Mouse (Mus musculus) midbrain, embryonic 16.5 days (tissue): ENCODE measurements around the gene Pcnx2. TPM values are rescaled to one million over a fixed set of nuclear protein-coding genes. Genes with fewer than 3 reads are reported as not detected.
A peak's percentile ranks its signal among the peaks of the same experiment; 100 is the strongest.

Source experiments
- ATAC-seq: fragments of 200-750 bp; cut with Nextera tagmentation; 2 replicates; pipeline ENCODE4 v1.8.0; 2017; ENCODE audit warnings: moderate TSS enrichment
- H3K27ac ChIP-seq: fragments of 300-500 bp; sonication (generic); 2 replicates; pipeline ENCODE4 v1.5.1; 2014; ENCODE audit warnings: mild to moderate bottlenecking, low read length, mixed read lengths
- H3K27me3 ChIP-seq: fragments of 300-500 bp; sonication (generic); 2 replicates; pipeline ENCODE4 v1.6.1; 2014; ENCODE audit warnings: low read depth, low read length, mixed read lengths; ENCODE audit not compliant: control insufficient read depth, insufficient read depth
- H3K36me3 ChIP-seq: fragments of 300-500 bp; sonication (generic); 2 replicates; pipeline ENCODE4 v1.6.1; 2014; ENCODE audit warnings: mild to moderate bottlenecking, low read length, moderate library complexity, mixed read lengths; ENCODE audit not compliant: control insufficient read depth, insufficient read depth
- H3K4me1 ChIP-seq: fragments of 300-500 bp; sonication (generic); 2 replicates; pipeline ENCODE4 v1.6.1; 2014; ENCODE audit warnings: mild to moderate bottlenecking, low read length, mixed read lengths; ENCODE audit not compliant: control insufficient read depth, insufficient read depth
- H3K4me2 ChIP-seq: fragments of 300-500 bp; sonication (generic); 2 replicates; pipeline ENCODE4 v1.6.1; 2014; ENCODE audit warnings: mild to moderate bottlenecking, low read length, mixed read lengths
- H3K4me3 ChIP-seq: fragments of 300-500 bp; sonication (generic); 2 replicates; pipeline ENCODE4 v1.5.1; 2014; ENCODE audit warnings: low read depth, mild to moderate bottlenecking, low read length, moderate library complexity, mixed read lengths
- H3K9ac ChIP-seq: fragments of 300-500 bp; sonication (generic); 2 replicates; pipeline ENCODE4 v1.6.1; 2014; ENCODE audit warnings: low read depth, low read length, mixed read lengths
- H3K9me3 ChIP-seq: fragments of 300-500 bp; sonication (generic); replicated peaks from 2 replicates; pipeline ENCODE4 v1.6.1; 2014; ENCODE audit warnings: mild to moderate bottlenecking, low read length, mixed read lengths; ENCODE audit not compliant: control insufficient read depth, poor library complexity, severe bottlenecking
- WGBS: fragments of 180-500 bp; shearing (Covaris S2); extraction: QIAGEN DNeasy Blood & Tissue Kit; methylation state at CpG from one replicate; pipeline ENCODE4 v1.1.7; 2014; 5-methylcytosine and 5-hydroxymethylcytosine counted together
- polyA plus RNA-seq: library from polyadenylated mRNA; unstranded; fragments of >200 nt; fragmentation: Nextera tagmentation; extraction: Ambion mirVana; gene quantifications from 2 replicates; pipeline ENCODE4 v1.2.1, GENCODE M21; 2015

Pcnx2 gene
- polyA plus RNA-seq, 1 experiment from 2014 or later: 6.3 TPM

- no peak overlapping the region for H3K9ac ChIP-seq
- peak; percentile 28; the same call in 1 of the 2 replicates for ATAC-seq
Observed at GRCm38 (mm10) chr8:125786886-125787285, 111.2 kb downstream of the Pcnx2 start.

DNA sequence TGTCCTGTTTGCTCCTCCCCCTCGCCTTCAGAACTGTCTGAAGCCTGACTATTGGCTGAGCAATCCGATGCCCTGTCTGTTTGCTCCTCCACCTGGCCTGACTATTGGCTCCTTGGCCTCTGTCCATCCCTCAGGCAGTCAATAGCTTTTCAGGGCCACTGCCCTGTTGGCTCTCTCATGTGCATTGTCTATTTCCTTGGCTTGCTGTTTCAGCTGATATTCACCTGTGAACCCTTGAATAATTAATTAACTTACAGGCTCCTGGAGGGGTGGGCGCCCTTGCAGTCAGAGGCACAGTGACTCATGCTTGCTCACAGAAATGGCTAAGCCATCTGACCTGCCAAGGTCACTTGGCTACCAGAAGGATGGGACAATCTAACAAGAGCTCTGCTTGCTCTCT, 116.0 kb downstream of the Pcnx2 start:
- Histone ChIP-seq H3K4me2 (no peak overlapping the region), H3K27ac (no peak overlapping the region), H3K9me3 (no peaks in the 10 kb centered on the region), H3K36me3 (no peaks in the 10 kb centered on the region; the same call in 1 of the 2 replicates), H3K27me3 (no peaks in the 10 kb centered on the region), H3K9ac (no peak overlapping the region), H3K4me1 (no peaks in the 10 kb centered on the region), H3K4me3 (no peak overlapping the region)
- WGBS: 68% methylated on average over 3 of the region's 3 CpGs
- no peak for ATAC-seq

More at GRCm38 (mm10) chr8:125786886-125787285, 111.2 kb downstream of the Pcnx2 start:
- H3K27me3 ChIP-seq: no peaks in the 10 kb centered on the region
- H3K36me3 ChIP-seq: no peaks in the 10 kb centered on the region; the same call in 1 of the 2 replicates
- H3K4me3 ChIP-seq: no peak overlapping the region
- WGBS: 69% methylated on average over 7 of the region's 7 CpGs
- no peaks in the 10 kb centered on the region for H3K4me1 ChIP-seq
- no peaks in the 10 kb centered on the region for H3K9me3 ChIP-seq
- H3K4me2 ChIP-seq: no peak overlapping the region
- H3K27ac ChIP-seq: no peak overlapping the region

GRCm38 (mm10) chr8:125779656-125780055, 118.5 kb downstream of the Pcnx2 start:
- no peaks in the 10 kb centered on the region for H3K27me3 ChIP-seq
- no peak overlapping the region for H3K4me2 ChIP-seq
- H3K9ac ChIP-seq: no peak overlapping the region
- no peaks in the 10 kb centered on the region for H3K4me1 ChIP-seq
- 71% methylated on average over 8 of the region's 8 CpGs for WGBS
- no peaks in the 10 kb centered on the region for H3K9me3 ChIP-seq
- ATAC-seq: no peak
- H3K36me3 ChIP-seq: no peaks in the 10 kb centered on the region; the same call in 1 of the 2 replicates
- no peak overlapping the region for H3K4me3 ChIP-seq
- H3K27ac ChIP-seq: no peak overlapping the region

DNA sequence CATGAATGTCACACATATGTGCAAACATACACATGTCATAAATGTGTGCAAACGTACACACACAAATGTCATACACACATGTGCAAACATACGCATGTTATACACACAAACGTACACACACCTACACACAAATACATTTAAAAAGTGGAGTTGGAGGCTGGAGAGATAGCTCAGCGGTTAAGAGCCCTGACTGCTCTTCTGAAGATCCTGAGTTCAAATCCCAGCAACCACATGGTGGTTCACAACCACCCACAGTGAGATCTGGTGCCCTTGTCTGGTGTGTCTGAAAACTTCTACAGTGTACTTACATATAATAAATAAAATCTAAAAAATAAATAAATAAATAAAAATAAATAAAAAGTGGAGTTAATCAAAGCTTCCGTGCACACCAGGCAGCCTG, 119.2 kb downstream of the Pcnx2 start:
- no peak overlapping the region for H3K27ac ChIP-seq
- H3K4me1 ChIP-seq: no peaks in the 10 kb centered on the region
- H3K9me3 ChIP-seq: no peaks in the 10 kb centered on the region
- no peak overlapping the region for H3K4me3 ChIP-seq
- no peak overlapping the region for H3K4me2 ChIP-seq
- H3K27me3 ChIP-seq: no peaks in the 10 kb centered on the region
- H3K36me3 ChIP-seq: no peaks in the 10 kb centered on the region; the same call in 1 of the 2 replicates
- no peak overlapping the region for H3K9ac ChIP-seq
- 94% methylated on average over 5 of the region's 5 CpGs for WGBS
- no peak for ATAC-seq

DNA sequence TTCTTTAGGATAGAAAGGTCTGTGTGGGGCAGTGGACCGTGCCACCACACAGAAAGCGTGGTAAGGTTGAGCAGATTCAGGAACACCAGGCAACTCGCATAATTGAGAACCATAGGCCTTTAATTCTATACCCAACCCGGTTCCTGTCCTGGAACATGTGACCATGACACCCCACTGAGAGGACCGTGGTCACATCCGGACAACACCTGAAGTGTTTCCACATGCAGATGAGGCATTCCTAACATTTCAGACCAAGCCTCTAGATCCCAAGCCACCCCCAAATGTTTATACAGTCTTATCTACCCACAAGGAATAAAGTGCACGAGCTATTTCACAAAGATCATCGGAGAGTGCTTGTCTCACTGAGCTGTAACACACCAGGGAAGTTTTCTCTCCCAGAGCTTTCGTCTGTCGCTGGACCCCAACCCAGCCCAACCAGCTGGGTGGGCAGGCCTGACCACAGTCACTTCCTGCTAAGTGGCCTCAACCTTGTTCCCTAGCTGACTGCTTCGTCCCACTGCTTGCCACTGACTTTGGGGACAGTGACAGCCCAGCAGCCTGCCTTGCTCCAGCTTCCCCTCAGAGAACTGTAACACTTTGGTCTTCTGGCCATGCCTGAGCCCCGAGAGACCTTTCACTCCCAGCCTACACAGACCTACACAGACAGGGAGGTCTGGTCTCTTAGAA, 120.5 kb downstream of the Pcnx2 start:
- no peak overlapping the region for H3K27ac ChIP-seq
- H3K4me1 ChIP-seq: no peaks in the 10 kb centered on the region
- H3K9ac ChIP-seq: no peak overlapping the region
- no peaks in the 10 kb centered on the region for H3K27me3 ChIP-seq
- no peak overlapping the region for H3K4me2 ChIP-seq
- no peak overlapping the region for H3K4me3 ChIP-seq
- H3K9me3 ChIP-seq: no peaks in the 10 kb centered on the region
- ATAC-seq: no peak
- H3K36me3 ChIP-seq: no peaks in the 10 kb centered on the region
- 83% methylated on average over 12 of the region's 12 CpGs for WGBS

- Histone ChIP-seq H3K9me3 (no peaks in the 10 kb centered on the region), H3K27me3 (no peaks in the 10 kb centered on the region), H3K36me3 (peaks cover 2% of the 10 kb centered on the region; the same call in 1 of the 2 replicates), H3K4me3 (no peak overlapping the region), H3K4me1 (no peaks in the 10 kb centered on the region), H3K4me2 (no peak overlapping the region), H3K27ac (no peak overlapping the region), H3K9ac (no peak overlapping the region)
- no peak for ATAC-seq
- 82% methylated on average over 6 of the region's 6 CpGs for WGBS
Observed at GRCm38 (mm10) chr8:125776800-125777199, 121.3 kb downstream of the Pcnx2 start.

DNA sequence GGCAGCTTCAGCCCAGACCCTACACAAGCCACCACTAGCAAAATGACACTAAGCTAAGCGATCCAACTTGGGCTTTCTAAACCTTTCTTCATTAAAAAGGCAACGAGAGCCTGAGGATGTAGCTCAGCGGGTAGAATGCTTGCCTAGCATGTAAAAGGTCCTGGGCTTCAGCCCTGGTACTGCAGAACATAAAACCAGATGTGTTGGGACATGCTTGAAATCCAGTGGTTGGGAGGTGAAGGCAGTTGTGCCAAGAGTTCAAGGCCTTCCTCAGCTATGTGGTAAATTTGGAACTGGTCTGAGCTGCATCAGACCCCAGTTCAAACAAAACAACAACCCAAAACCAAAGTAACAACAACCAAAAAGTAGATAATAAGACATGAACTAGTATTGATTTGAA, 121.8 kb downstream of the Pcnx2 start:
- H3K27me3 ChIP-seq: no peaks in the 10 kb centered on the region
- H3K4me2 ChIP-seq: no peak overlapping the region
- no peaks in the 10 kb centered on the region for H3K4me1 ChIP-seq
- H3K36me3 ChIP-seq: peaks cover 4% of the 10 kb centered on the region; the same call in 1 of the 2 replicates
- 95% methylated on average over 3 of the region's 3 CpGs for WGBS
- H3K9me3 ChIP-seq: no peaks in the 10 kb centered on the region
- H3K4me3 ChIP-seq: no peak overlapping the region
- H3K27ac ChIP-seq: no peak overlapping the region
- no peak for ATAC-seq
- H3K9ac ChIP-seq: no peak overlapping the region

- Histone ChIP-seq H3K4me2 (no peak overlapping the region), H3K9ac (no peak overlapping the region), H3K27ac (no peak overlapping the region), H3K27me3 (no peaks in the 10 kb centered on the region), H3K36me3 (peaks cover 7% of the 10 kb centered on the region), H3K9me3 (no peaks in the 10 kb centered on the region), H3K4me3 (no peak overlapping the region), H3K4me1 (no peaks in the 10 kb centered on the region)
- no peak for ATAC-seq
- 58% methylated on average over 3 of the region's 3 CpGs for WGBS
Observed at GRCm38 (mm10) chr8:125775031-125775430, 123.1 kb downstream of the Pcnx2 start.

- peaks cover 7% of the 10 kb centered on the region for H3K36me3 ChIP-seq
- no peak for ATAC-seq
- no peaks in the 10 kb centered on the region for H3K27me3 ChIP-seq
- H3K4me1 ChIP-seq: no peaks in the 10 kb centered on the region
- no peak overlapping the region for H3K9ac ChIP-seq
- H3K27ac ChIP-seq: no peak overlapping the region
- 45% methylated on average over 7 of the region's 7 CpGs for WGBS
- H3K9me3 ChIP-seq: no peaks in the 10 kb centered on the region
- H3K4me3 ChIP-seq: no peak overlapping the region
- H3K4me2 ChIP-seq: no peak overlapping the region
Observed at GRCm38 (mm10) chr8:125773281-125773803, 124.8 kb downstream of the Pcnx2 start.
